Mouse (Mus musculus): Measurements from ENCODE around the gene Psen1.
A peak's percentile ranks its signal among the peaks of the same experiment; 100 is the strongest.

The Psen1 gene

GRCm38 (mm10) chr12:83687934-83688315 lies at the start of gene Psen1:
Gene Psen1 (plus strand): TSS chr12:83688152.
- peak; percentile 89 for DNase-seq (ENCODE audit: low spot score)

- DNase-seq (ENCODE audit: low spot score): no peak
These were observed 46.7 kb upstream of the Psen1 start for GRCm38 (mm10) chr12:83641233-83641632.

- no peak for DNase-seq (ENCODE audit: low spot score)
These were observed 44.8 kb upstream of the Psen1 start for GRCm38 (mm10) chr12:83643116-83643515.

GRCm38 (mm10) chr12:83650346-83650745 lies 37.6 kb upstream of the Psen1 start:
- DNase-seq (ENCODE audit: low spot score): no peak

GRCm38 (mm10) chr12:83651414-83651813 lies 36.5 kb upstream of the Psen1 start:
- no peak for DNase-seq (ENCODE audit: low spot score)

- no peak for DNase-seq (ENCODE audit: low spot score)
These were observed 2.5 kb upstream of the Psen1 start for GRCm38 (mm10) chr12:83685466-83685865.

- DNase-seq (ENCODE audit: low spot score): no peak
These were observed 1.2 kb upstream of the Psen1 start for GRCm38 (mm10) chr12:83686575-83687350.

GRCm38 (mm10) chr12:83688316-83689086 lies 549 bp downstream of the Psen1 start:
- no peak for DNase-seq (ENCODE audit: low spot score)

GRCm38 (mm10) chr12:83689087-83689432 lies 1.1 kb downstream of the Psen1 start:
- no peak for DNase-seq (ENCODE audit: low spot score)

- no peak for DNase-seq (ENCODE audit: low spot score)
These were observed 6.1 kb downstream of the Psen1 start for GRCm38 (mm10) chr12:83694011-83694410.

GRCm38 (mm10) chr12:83694669-83695068 lies 6.7 kb downstream of the Psen1 start:
- DNase-seq (ENCODE audit: low spot score): no peak

- DNase-seq (ENCODE audit: low spot score): no peak
These were observed 10.7 kb downstream of the Psen1 start for GRCm38 (mm10) chr12:83698637-83699036.

- no peak for DNase-seq (ENCODE audit: low spot score)
These were observed 13.7 kb downstream of the Psen1 start for GRCm38 (mm10) chr12:83701608-83702007.

GRCm38 (mm10) chr12:83702796-83703195 lies 14.8 kb downstream of the Psen1 start:
- no peak for DNase-seq (ENCODE audit: low spot score)

GRCm38 (mm10) chr12:83706951-83707350 lies 19.0 kb downstream of the Psen1 start:
- DNase-seq (ENCODE audit: low spot score): no peak

- DNase-seq (ENCODE audit: low spot score): no peak
These were observed 20.5 kb downstream of the Psen1 start for GRCm38 (mm10) chr12:83708160-83709092.

GRCm38 (mm10) chr12:83709934-83710333 lies 22.0 kb downstream of the Psen1 start:
- no peak for DNase-seq (ENCODE audit: low spot score)

GRCm38 (mm10) chr12:83713749-83714148 lies 25.8 kb downstream of the Psen1 start:
- DNase-seq (ENCODE audit: low spot score): no peak

- peak; percentile 48 for DNase-seq (ENCODE audit: low spot score)
These were observed 28.6 kb downstream of the Psen1 start for GRCm38 (mm10) chr12:83716416-83717184.

GRCm38 (mm10) chr12:83719431-83719830 lies 31.5 kb downstream of the Psen1 start:
- no peak for DNase-seq (ENCODE audit: low spot score)

GRCm38 (mm10) chr12:83721281-83721680 lies 33.3 kb downstream of the Psen1 start:
- DNase-seq (ENCODE audit: low spot score): no peak

GRCm38 (mm10) chr12:83723037-83723436 lies 35.1 kb downstream of the Psen1 start:
- DNase-seq (ENCODE audit: low spot score): no peak

Data from ovary, adult 18-20 months (tissue).